Mouse (Mus musculus) lung, adult 18-20 months (tissue): ENCODE measurements around the gene Hormad2.

Experiments used
- DNase-seq, 2 experiments: peaks; one replicate each; pipeline ENCODE4 v3.0.0; 2022; ENCODE audit warnings: mixed read lengths in 2 of 2

Gene Hormad2

GRCm38 (mm10) chr11:4446195-4446868 is 5.4 kb upstream of the Hormad2 start:
- no peak for DNase-seq

GRCm38 (mm10) chr11:4442280-4442679 is 1.4 kb upstream of the Hormad2 start:
- DNase-seq = no peak

DNA sequence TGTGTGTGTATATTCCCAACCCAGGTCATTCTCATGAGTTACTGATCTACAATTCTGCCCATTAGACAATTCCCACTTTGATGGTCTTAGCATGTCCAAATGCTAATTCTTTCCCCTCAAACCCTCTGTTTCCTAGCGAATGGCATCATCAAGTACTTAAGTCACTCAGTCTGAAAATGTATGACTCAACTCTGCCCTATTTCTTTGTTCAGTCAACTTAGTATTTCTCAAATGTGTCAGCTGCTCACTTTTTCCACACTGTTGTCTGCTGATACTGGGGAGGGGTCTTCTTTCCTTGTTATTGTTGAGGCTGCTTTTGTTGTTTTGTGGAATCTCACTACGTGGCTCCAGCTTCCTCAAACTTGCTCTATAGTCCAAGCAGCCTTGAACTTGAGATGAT is 2.7 kb downstream of the Hormad2 start:
- no peak for DNase-seq

GRCm38 (mm10) chr11:4437318-4437717 is 3.6 kb downstream of the Hormad2 start:
- DNase-seq = no peak

GRCm38 (mm10) chr11:4436631-4437030 is 4.3 kb downstream of the Hormad2 start:
- DNase-seq = no peak

- no peak for DNase-seq
Observed at GRCm38 (mm10) chr11:4434461-4434860, 6.4 kb downstream of the Hormad2 start.

DNA sequence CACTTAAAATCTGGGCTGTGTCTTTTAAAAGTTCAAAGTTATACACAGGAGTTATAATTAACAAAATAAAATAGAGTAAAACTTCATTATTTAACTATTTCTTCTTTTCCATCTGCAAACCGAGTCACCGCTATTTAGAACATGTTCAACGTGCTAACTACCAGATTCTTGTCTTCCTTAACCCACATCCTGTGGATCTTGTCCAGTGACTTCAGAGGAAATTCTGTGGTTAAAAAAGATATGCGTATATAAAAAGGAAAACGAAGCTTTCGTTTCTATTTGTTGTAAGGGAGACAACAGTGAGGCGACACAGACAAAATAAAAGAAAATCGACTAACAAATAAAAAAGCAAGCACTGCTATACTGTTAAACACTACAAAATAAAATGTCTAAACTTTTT is 17.1 kb downstream of the Hormad2 start:
- DNase-seq = no peak

DNA sequence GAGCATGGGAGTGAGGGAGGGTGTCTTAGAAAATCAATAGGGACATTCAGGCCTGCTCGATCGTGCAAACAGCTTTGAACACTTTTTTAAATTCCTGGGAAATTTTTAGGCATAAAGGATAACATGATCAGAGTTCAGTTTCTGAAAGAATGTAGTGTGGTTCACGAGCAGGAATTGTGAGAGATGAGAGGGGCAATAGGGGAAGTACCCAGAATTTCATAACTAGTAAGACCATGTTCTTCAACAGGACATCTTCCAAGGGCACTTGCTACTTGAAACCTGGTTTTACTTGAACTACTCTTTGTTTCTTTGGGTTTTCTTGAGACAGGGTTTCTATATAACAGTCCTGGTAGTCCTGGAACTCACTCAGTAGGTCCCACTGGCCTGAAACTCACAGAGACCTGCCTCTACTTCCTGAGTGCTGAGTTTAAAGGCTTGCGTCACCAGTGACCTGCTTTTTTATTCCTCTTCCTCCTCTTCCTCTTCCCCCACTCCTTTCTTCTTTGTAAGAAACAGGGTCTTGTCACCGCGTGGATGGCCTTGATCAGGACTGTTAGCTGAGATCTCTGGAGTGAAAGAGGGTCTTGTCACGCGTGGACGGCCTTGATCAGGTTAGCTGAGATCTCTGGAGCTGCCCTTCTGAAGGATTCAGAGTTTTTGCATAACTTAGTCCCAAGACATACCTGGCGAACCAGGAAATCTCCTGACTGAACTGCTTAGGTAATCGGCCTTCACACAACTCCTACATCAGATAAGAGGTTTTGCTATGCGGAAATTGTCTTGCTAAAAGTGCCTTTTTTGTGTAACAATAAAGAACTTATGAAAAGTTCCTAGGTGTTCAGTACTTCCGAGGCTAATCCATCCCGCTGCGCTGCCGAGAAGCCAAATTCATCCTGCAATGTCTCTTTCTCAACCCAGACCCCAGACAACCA is 18.1 kb downstream of the Hormad2 start:
- no peak for DNase-seq

DNA sequence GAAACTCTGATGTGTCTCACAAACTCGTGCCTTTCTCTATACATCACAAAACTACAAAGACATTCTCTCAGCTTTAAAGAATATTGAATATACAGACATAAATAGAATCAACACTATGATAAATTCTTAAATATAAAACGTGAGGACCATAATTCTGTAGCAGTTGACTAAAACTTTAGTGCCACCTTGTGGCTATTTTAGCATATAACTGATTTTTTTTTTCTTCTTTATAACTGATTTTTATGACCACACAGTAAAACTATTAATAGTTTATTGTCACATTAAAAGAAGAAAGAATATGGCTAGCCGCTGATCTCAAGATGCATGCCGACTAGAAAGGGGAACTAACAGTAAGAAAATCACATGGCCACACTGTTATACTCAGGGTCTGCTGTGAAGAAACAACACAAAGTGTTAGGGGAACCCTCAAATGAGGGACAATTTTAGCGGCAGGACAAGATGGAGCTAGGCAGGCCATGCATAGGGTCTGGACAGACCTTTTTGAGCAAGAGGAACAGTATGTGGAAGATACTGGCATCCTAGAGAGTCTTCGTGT is 18.9 kb downstream of the Hormad2 start:
- no peak for DNase-seq

GRCm38 (mm10) chr11:4417986-4418385 is 22.9 kb downstream of the Hormad2 start:
- DNase-seq = no peak

- DNase-seq = no peak
Observed at GRCm38 (mm10) chr11:4412294-4412693, 28.6 kb downstream of the Hormad2 start.

DNA sequence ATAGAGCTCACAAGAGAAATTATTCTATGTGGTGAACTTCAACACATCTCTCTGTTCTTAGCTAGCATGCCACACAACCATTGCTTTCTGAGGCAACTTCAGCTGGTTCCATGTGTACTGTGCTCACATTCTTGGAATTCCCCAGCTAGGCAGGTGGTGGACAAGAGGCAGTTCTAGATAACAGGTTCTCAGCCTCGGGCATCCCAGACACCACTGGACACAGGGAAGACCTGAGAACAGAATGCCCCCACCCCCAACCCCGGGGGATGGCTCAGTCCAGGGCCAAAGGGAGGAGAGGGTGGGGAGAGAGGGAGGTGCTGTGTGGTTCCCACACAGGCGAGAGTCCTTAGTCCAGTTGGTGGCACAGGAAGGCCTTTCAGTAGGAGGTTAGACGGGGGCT is 36.6 kb downstream of the Hormad2 start:
- peak in 1 of 2 experiments; percentile 7 for DNase-seq

GRCm38 (mm10) chr11:4403381-4403780 is 37.5 kb downstream of the Hormad2 start:
- no peak for DNase-seq

- DNase-seq = no peak
Observed at GRCm38 (mm10) chr11:4401251-4401650, 39.7 kb downstream of the Hormad2 start.

DNA sequence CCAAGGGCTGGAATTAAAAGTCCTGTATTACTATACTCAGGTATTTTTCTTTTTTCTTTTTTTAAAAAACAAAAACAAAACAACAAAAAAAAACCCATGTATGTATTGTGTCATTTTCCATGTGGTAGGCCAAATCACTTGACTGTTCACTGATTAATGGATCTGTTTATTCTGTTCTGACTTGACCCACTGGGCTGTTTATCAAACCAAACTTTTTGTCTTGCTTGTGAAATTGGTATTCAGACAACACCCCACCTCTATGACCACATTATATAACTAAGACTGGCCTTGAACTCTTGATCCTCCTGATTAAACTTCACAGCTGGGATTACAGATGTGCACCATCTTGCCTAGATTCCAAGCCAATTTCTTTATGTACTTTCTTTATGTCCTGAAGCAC is 46.7 kb downstream of the Hormad2 start:
- no peak for DNase-seq

DNA sequence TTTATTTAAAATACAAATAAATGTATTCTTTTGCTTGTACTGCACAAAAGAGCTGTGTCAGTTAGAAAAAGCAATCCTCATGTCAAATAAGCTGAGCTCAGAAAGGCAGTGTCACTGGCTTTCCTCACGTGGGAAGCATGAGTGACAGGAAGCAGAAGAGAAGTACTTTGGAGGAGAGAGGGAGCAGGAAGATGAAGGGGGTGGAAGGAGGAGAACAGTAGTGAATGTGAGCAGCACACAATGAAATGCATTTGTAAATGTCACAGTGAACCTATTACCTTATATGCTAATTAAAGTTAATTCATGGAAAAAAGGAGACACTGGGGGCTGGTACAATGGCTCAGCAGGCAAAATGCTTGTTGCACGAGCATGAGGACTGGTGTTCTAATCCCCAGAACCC is 52.9 kb downstream of the Hormad2 start:
- DNase-seq = no peak

GRCm38 (mm10) chr11:4382321-4382720 is 58.6 kb downstream of the Hormad2 start:
- no peak for DNase-seq

- no peak for DNase-seq
Observed at GRCm38 (mm10) chr11:4379857-4380256, 61.0 kb downstream of the Hormad2 start.

- DNase-seq = no peak
Observed at GRCm38 (mm10) chr11:4366389-4366788, 74.5 kb downstream of the Hormad2 start.

GRCm38 (mm10) chr11:4355430-4355829 is 85.5 kb downstream of the Hormad2 start:
- DNase-seq = no peak

DNA sequence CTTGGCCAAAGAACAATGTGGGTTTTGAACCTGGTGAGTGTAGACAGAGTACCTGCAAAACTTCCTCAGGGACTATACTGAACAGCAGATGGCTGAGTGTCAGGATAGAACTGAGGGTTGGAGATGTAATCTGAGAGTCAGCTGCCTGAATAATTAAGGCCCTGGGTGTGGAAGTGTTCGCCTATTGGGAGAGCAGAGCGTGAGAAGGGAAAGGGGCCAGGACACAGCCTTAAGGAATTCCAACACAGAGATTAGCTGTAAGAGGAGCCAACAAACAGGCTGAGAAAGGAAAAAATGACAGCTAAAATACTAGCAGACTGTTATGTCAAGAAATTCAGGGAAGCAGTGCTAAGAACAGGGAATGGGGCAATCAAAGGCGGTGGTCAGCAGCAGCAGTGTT is 88.3 kb downstream of the Hormad2 start:
- no peak for DNase-seq

GRCm38 (mm10) chr11:4343926-4344325 is 97.0 kb downstream of the Hormad2 start:
- no peak for DNase-seq

- DNase-seq = no peak
Observed at GRCm38 (mm10) chr11:4342027-4342426, 98.9 kb downstream of the Hormad2 start.
